Mouse (Mus musculus): ENCODE measurements at regions not wholly inside any gene's neighbourhood (a gene's known extent, or its start where the extent isn't known, plus 50 kb on each side); places are given as distances from the start of the nearest gene placed in this dataset.
A peak's percentile ranks its signal among the peaks of the same experiment; 100 is the strongest.

DNA sequence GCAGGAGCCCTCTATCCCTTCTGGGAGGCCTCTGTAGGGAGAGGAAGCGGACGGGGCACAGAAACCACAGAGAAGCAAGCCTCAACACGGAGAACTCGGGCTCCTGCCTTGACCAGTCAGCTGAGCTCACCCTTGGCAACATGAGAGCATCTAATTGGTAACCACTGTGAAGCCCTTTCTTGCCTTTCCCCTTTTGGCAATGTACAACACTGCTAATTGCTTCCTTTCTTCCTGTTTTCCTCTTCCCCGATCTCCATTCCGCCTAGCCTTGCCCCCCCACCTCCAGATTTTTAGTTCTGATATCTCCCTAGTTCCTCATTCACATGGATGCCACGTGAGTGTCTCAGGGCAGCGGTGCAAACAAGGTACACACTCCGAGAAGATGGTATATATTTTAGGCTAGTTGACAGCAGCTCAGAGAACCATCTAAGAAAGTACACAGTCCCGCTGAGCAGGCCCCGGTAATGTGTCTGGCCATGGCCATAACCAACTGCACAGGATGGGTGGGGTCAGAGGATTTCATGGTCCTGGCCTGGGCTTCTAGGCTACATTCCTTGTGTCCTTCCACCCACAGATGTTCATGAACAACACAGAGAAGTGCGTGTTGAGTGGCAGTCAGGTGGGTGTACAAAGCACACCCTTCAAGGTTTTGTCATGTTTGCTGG lies 103.4 kb downstream of the Cxcl12 start:
- H3K9me3 ChIP-seq (replicated peaks; ENCODE audit: control insufficient read depth, low read length, poor library complexity, severe bottlenecking), result no peaks in the 10 kb centered on the region
- no peak overlapping the region for H3K4me2 ChIP-seq (ENCODE audit: low read length)
- H3K36me3 ChIP-seq (ENCODE audit: control insufficient read depth, insufficient read depth, low read length), result no peaks in the 10 kb centered on the region
- ATAC-seq, result no peak
- H3K27ac ChIP-seq (ENCODE audit: low read length), result no peak overlapping the region
- no peaks in the 10 kb centered on the region for H3K27me3 ChIP-seq (ENCODE audit: control insufficient read depth, insufficient read depth, low read depth, low read length)
- WGBS, result 86% methylated on average over 12 of the region's 12 CpGs
- no peak overlapping the region for H3K9ac ChIP-seq (ENCODE audit: low read depth, low read length)
- H3K4me3 ChIP-seq (ENCODE audit: low read depth, low read length), result no peak overlapping the region
- no peaks in the 10 kb centered on the region for H3K4me1 ChIP-seq (ENCODE audit: control insufficient read depth, insufficient read depth, low read length)

DNA sequence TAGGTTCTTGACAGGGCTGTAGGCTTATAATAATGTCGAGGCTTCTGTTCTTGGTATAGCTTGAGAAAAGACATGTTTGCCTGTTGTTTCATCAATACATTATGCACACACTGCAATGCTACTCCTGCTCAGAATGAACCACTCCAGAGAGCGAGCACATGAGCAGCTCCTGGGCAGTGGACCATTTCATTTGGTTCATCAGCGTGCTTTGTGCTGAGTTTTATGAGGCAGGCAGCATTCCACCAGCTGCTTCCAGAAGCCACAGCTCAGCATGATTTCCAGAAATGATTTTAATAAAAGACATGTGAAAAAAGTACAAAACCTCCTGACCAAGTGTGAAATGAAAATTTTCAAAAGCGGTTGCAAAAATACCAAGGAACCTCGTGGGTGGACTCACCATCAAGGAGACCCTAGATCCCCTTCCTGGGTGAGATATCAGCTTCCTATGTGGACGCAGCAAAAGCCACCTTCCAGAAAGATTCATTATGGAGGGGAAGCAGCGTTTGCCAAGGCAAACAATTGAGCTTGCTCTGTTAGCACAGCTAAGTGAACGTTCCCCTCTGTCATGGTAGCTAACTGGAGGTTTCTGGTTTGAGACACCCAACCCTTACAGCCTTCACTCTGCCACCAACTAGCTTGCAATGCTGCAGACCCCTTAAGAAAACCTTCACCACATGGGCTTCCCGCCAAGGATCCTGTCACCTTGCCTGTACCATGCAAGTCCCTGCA lies 104.1 kb downstream of the Cxcl12 start:
- H3K27me3 ChIP-seq (ENCODE audit: control insufficient read depth, insufficient read depth, low read depth, low read length), result no peaks in the 10 kb centered on the region
- 78% methylated on average over 9 of the region's 9 CpGs for WGBS
- no peak for ATAC-seq
- no peaks in the 10 kb centered on the region for H3K4me1 ChIP-seq (ENCODE audit: control insufficient read depth, insufficient read depth, low read length)
- H3K9ac ChIP-seq (ENCODE audit: low read depth, low read length), result no peak overlapping the region
- H3K4me3 ChIP-seq (ENCODE audit: low read depth, low read length), result no peak overlapping the region
- H3K9me3 ChIP-seq (replicated peaks; ENCODE audit: control insufficient read depth, low read length, poor library complexity, severe bottlenecking), result no peaks in the 10 kb centered on the region
- no peak overlapping the region for H3K27ac ChIP-seq (ENCODE audit: low read length)
- H3K4me2 ChIP-seq (ENCODE audit: low read length), result no peak overlapping the region
- no peaks in the 10 kb centered on the region for H3K36me3 ChIP-seq (ENCODE audit: control insufficient read depth, insufficient read depth, low read length)

DNA sequence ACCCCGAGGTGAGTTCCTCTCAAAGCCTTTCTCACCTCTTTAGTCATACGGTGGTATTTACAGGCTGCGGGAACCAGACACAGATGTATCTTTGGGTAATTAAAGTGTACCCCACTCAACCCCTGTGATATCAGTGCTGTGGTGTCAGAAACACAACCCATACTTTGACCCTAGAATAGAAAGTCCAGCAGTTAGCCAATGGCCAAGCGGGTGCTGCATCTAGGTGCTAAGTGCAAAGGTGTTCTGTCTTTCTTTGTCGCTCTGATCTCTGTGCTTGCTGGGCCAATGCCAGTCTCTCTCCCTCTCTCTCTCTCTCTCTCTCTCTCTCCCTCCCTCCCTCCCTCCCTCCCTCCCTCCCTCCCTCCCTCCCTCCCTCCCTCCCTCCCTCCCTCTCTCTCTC lies 107.6 kb downstream of the Cxcl12 start:
- WGBS, result 84% methylated on average over 5 of the region's 5 CpGs
- no peak overlapping the region for H3K4me3 ChIP-seq (ENCODE audit: low read depth, low read length)
- H3K4me2 ChIP-seq (ENCODE audit: low read length), result no peak overlapping the region
- H3K36me3 ChIP-seq (ENCODE audit: control insufficient read depth, insufficient read depth, low read length), result no peaks in the 10 kb centered on the region
- no peak overlapping the region for H3K27ac ChIP-seq (ENCODE audit: low read length)
- H3K9me3 ChIP-seq (replicated peaks; ENCODE audit: control insufficient read depth, low read length, poor library complexity, severe bottlenecking), result no peaks in the 10 kb centered on the region
- H3K9ac ChIP-seq (ENCODE audit: low read depth, low read length), result no peak overlapping the region
- no peaks in the 10 kb centered on the region for H3K27me3 ChIP-seq (ENCODE audit: control insufficient read depth, insufficient read depth, low read depth, low read length)
- 0 out of 2 replicates have a peak, but pooled peaks cover 6% of the 10 kb centered on the region for H3K4me1 ChIP-seq (ENCODE audit: control insufficient read depth, insufficient read depth, low read length)
- ATAC-seq, result no peak

DNA sequence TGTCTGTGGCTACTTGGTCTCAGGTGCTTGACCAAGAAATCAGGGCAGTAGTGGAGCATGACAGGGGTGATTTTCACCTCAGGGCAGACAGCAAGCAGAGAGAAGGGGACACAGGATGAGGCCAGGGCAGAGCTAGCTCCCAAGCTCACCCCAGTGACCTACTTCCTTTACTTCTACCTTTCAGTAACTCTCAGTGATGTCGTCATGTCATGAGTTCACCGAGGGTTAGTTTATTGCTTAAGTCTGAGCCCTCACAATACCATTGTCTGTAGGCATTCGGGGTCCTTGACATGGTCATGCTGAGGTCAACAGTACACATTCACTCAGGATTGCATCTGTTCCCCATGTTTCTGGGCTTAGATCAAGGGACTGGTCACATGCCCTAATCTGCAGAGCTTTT lies 108.5 kb downstream of the Cxcl12 start:
- H3K4me2 ChIP-seq (ENCODE audit: low read length), result no peak overlapping the region
- H3K27me3 ChIP-seq (ENCODE audit: control insufficient read depth, insufficient read depth, low read depth, low read length), result no peaks in the 10 kb centered on the region
- no peak overlapping the region for H3K9ac ChIP-seq (ENCODE audit: low read depth, low read length)
- WGBS, result 70% methylated on average over 3 of the region's 3 CpGs
- no peak overlapping the region for H3K27ac ChIP-seq (ENCODE audit: low read length)
- no peaks in the 10 kb centered on the region for H3K36me3 ChIP-seq (ENCODE audit: control insufficient read depth, insufficient read depth, low read length)
- no peaks in the 10 kb centered on the region for H3K9me3 ChIP-seq (replicated peaks; ENCODE audit: control insufficient read depth, low read length, poor library complexity, severe bottlenecking)
- H3K4me1 ChIP-seq (ENCODE audit: control insufficient read depth, insufficient read depth, low read length), result 0 out of 2 replicates have a peak, but pooled peaks cover 6% of the 10 kb centered on the region
- H3K4me3 ChIP-seq (ENCODE audit: low read depth, low read length), result no peak overlapping the region
- ATAC-seq, result no peak

DNA sequence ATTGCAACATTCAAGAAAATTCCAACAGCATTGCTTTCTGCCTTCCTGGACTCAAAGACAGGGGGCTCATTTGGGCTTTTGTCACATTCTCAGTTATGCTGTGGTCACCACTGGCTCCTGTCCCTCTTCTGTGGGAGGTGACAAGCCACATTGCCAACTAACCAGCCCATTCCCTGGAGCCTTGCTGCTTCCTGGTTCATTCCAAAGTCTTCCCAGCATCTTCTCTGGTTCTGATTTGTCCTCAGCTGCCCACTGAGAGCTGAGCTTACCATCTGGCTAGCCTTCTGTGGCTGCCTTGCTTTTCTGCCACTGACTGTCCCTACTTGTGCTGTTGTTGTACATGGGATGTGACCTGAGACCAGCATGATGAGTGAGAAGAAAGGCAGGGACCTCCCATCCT lies 111.0 kb downstream of the Cxcl12 start:
- no peaks in the 10 kb centered on the region for H3K27me3 ChIP-seq (ENCODE audit: control insufficient read depth, insufficient read depth, low read depth, low read length)
- no peak overlapping the region for H3K27ac ChIP-seq (ENCODE audit: low read length)
- H3K9ac ChIP-seq (ENCODE audit: low read depth, low read length), result no peak overlapping the region
- no peak for ATAC-seq
- no peak overlapping the region for H3K4me2 ChIP-seq (ENCODE audit: low read length)
- 0 out of 2 replicates have a peak, but pooled peaks cover 6% of the 10 kb centered on the region for H3K4me1 ChIP-seq (ENCODE audit: control insufficient read depth, insufficient read depth, low read length)
- H3K36me3 ChIP-seq (ENCODE audit: control insufficient read depth, insufficient read depth, low read length), result no peaks in the 10 kb centered on the region
- H3K9me3 ChIP-seq (replicated peaks; ENCODE audit: control insufficient read depth, low read length, poor library complexity, severe bottlenecking), result no peaks in the 10 kb centered on the region
- no peak overlapping the region for H3K4me3 ChIP-seq (ENCODE audit: low read depth, low read length)

DNA sequence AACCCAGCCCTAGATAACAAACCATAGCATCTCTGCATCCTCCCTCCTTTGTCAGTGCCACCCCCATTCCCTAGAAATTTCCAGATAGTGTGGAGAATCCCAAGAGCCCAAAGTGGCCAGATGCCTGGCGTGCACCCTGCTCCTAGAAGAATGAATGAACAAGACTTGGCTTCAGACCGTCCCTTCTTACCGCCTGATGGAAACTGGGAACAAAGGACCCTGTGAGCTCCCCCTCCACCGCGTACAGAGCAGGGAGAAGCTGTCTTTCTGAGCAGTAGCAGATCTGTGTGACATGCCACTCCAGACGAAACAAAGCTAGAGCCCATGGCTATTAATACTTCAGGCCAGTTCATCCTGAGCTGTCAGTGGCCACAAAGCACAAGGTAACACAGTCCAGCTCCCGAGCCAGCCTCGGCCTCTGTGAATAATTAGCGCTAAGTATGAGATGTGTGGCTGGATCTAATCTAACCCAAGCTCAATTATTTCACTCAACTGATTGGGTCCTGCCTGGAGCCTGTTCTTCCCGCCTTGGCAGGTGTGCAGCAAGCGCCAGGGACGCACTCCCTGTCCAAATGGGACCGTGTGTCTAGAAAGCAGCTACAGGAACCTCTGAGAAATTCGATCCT lies 111.6 kb downstream of the Cxcl12 start:
- Histone ChIP-seq H3K36me3 (ENCODE audit: control insufficient read depth, insufficient read depth, low read length) (no peaks in the 10 kb centered on the region), H3K9ac (ENCODE audit: low read depth, low read length) (no peak overlapping the region), H3K4me2 (ENCODE audit: low read length) (no peak overlapping the region), H3K27me3 (ENCODE audit: control insufficient read depth, insufficient read depth, low read depth, low read length) (no peaks in the 10 kb centered on the region), H3K4me1 (ENCODE audit: control insufficient read depth, insufficient read depth, low read length) (0 out of 2 replicates have a peak, but pooled peaks cover 6% of the 10 kb centered on the region), H3K27ac (ENCODE audit: low read length) (no peak overlapping the region), H3K4me3 (ENCODE audit: low read depth, low read length) (no peak overlapping the region), H3K9me3 (replicated peaks; ENCODE audit: control insufficient read depth, low read length, poor library complexity, severe bottlenecking) (no peaks in the 10 kb centered on the region)
- WGBS, result 58% methylated on average over 14 of the region's 14 CpGs
- peak; percentile 58 for ATAC-seq

DNA sequence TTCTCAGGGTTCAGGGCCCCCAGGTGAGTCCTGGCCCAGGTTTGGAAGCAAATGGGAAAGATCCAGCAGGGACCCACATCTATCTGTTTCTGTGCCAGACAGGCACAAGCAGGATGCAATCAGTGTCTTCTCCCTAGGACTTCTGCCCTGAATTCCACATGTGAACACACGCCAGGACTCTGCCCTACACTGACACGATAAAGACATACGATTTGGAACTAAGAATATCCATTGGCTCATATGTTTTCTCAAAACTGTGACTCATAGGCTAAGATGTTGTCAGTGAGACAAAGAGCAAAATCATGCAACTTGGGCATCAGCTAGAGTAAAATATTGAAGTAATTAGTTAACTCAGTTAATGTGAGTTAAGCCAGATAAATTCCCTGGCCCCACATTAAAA lies 112.6 kb downstream of the Cxcl12 start:
- Histone ChIP-seq H3K36me3 (ENCODE audit: control insufficient read depth, insufficient read depth, low read length) (no peaks in the 10 kb centered on the region), H3K4me3 (ENCODE audit: low read depth, low read length) (no peak overlapping the region), H3K27ac (ENCODE audit: low read length) (no peak overlapping the region), H3K9ac (ENCODE audit: low read depth, low read length) (no peak overlapping the region), H3K4me2 (ENCODE audit: low read length) (no peak overlapping the region), H3K27me3 (ENCODE audit: control insufficient read depth, insufficient read depth, low read depth, low read length) (no peaks in the 10 kb centered on the region), H3K4me1 (ENCODE audit: control insufficient read depth, insufficient read depth, low read length) (0 out of 2 replicates have a peak, but pooled peaks cover 6% of the 10 kb centered on the region), H3K9me3 (replicated peaks; ENCODE audit: control insufficient read depth, low read length, poor library complexity, severe bottlenecking) (no peaks in the 10 kb centered on the region)
- ATAC-seq, result no peak
- 89% methylated on average over 3 of the region's 3 CpGs for WGBS

DNA sequence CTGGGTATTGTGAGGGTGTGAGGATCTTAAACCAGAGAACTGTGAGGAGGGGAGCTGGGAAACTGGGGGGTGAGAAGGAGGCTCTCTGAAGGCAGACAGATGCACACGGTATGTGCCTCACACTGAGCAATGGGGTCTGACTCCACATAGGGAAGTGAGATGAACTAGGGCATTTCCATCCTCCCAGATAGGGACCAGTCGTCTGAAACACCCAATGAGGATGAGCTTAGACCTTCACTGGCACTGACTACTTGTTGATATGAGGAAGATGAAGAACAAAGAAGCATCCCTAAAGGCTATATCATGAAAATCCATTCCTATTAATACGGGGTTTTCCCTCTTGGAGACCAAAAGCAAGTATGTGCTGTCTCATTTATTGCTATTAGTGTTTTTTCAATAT lies 115.3 kb downstream of the Cxcl12 start:
- Histone ChIP-seq H3K4me1 (ENCODE audit: control insufficient read depth, insufficient read depth, low read length) (0 out of 2 replicates have a peak, but pooled peaks cover 6% of the 10 kb centered on the region), H3K4me3 (ENCODE audit: low read depth, low read length) (no peak overlapping the region), H3K9ac (ENCODE audit: low read depth, low read length) (no peak overlapping the region), H3K27me3 (ENCODE audit: control insufficient read depth, insufficient read depth, low read depth, low read length) (no peaks in the 10 kb centered on the region), H3K4me2 (ENCODE audit: low read length) (no peak overlapping the region), H3K9me3 (replicated peaks; ENCODE audit: control insufficient read depth, low read length, poor library complexity, severe bottlenecking) (no peaks in the 10 kb centered on the region), H3K36me3 (ENCODE audit: control insufficient read depth, insufficient read depth, low read length) (no peaks in the 10 kb centered on the region), H3K27ac (ENCODE audit: low read length) (no peak overlapping the region)
- no peak for ATAC-seq
- 71% methylated on average over 3 of the region's 3 CpGs for WGBS
